Mouse (Mus musculus): ENCODE data around the gene Enpep.

The Enpep gene

GRCm38 (mm10) chr3:129332586-129332985, at the start of gene Enpep:
Gene Enpep (minus strand): TSS chr3:129332720.
- peak; percentile 1 for DNase-seq

GRCm38 (mm10) chr3:129379109-129379508, 46.6 kb upstream of the Enpep start:
- no peak for DNase-seq

- DNase-seq = no peak
Measured at GRCm38 (mm10) chr3:129375087-129375486, 42.6 kb upstream of the Enpep start.

- no peak for DNase-seq
Measured at GRCm38 (mm10) chr3:129373108-129373507, 40.6 kb upstream of the Enpep start.

GRCm38 (mm10) chr3:129369491-129369890, 37.0 kb upstream of the Enpep start:
- no peak for DNase-seq

GRCm38 (mm10) chr3:129365919-129366318, 33.4 kb upstream of the Enpep start:
- no peak for DNase-seq

GRCm38 (mm10) chr3:129364818-129365390, 32.4 kb upstream of the Enpep start:
- no peak for DNase-seq

GRCm38 (mm10) chr3:129363426-129363825, 30.9 kb upstream of the Enpep start:
- no peak for DNase-seq

- no peak for DNase-seq
Measured at GRCm38 (mm10) chr3:129358115-129358514, 25.6 kb upstream of the Enpep start.

- DNase-seq = no peak
Measured at GRCm38 (mm10) chr3:129353901-129354300, 21.4 kb upstream of the Enpep start.

- DNase-seq = no peak
Measured at GRCm38 (mm10) chr3:129351320-129351877, 18.9 kb upstream of the Enpep start.

- DNase-seq = no peak
Measured at GRCm38 (mm10) chr3:129347277-129347676, 14.8 kb upstream of the Enpep start.

GRCm38 (mm10) chr3:129342767-129343166, 10.2 kb upstream of the Enpep start:
- no peak for DNase-seq

GRCm38 (mm10) chr3:129341066-129341465, 8.5 kb upstream of the Enpep start:
- DNase-seq = no peak

GRCm38 (mm10) chr3:129338296-129339091, 6.0 kb upstream of the Enpep start:
- DNase-seq = no peak

- DNase-seq = no peak
Measured at GRCm38 (mm10) chr3:129332142-129332541, 378 bp downstream of the Enpep start.

GRCm38 (mm10) chr3:129331427-129331826, 1.1 kb downstream of the Enpep start:
- DNase-seq = no peak

GRCm38 (mm10) chr3:129328056-129328455, 4.5 kb downstream of the Enpep start:
- no peak for DNase-seq

GRCm38 (mm10) chr3:129321585-129321984, 10.9 kb downstream of the Enpep start:
- DNase-seq = no peak

- no peak for DNase-seq
Measured at GRCm38 (mm10) chr3:129317032-129317729, 15.3 kb downstream of the Enpep start.

- DNase-seq = no peak
Measured at GRCm38 (mm10) chr3:129313671-129314415, 18.7 kb downstream of the Enpep start.

- DNase-seq = no peak
Measured at GRCm38 (mm10) chr3:129313221-129313620, 19.3 kb downstream of the Enpep start.

GRCm38 (mm10) chr3:129312511-129312910, 20.0 kb downstream of the Enpep start:
- DNase-seq = no peak
